Mouse (Mus musculus): ENCODE data around the gene Atg5. TPM values are rescaled to one million over a fixed set of nuclear protein-coding genes. Genes with fewer than 3 reads are reported as not detected.

Atg5 gene
- total and polyA plus RNA-seq, 2 experiments from 2014 or later: 20.0 to 25.2 TPM

DNA sequence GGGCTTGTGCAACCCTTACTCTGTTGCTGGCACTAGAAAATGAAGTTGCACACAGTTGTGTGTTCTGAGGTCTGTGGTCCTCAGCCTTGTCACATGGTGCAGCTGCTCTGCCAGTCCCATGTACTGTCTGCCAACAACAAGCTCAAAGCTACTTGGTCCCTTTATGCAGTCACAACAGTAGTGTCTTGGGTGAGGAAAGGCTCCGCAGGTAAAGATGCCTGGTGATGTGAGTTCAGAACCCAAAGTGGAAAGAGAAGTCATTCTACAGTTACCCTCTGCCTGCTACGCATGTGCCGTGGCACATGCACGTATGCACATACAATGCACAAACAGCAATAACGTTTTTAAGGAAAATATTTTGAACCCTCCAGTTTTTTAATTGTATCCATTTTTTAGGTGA is 88.5 kb downstream of the Atg5 start:
- Histone ChIP-seq H3K9ac (replicated peaks; ENCODE audit: low read depth, low read length) (no peak overlapping the region), H3K36me3 (replicated peaks; ENCODE audit: control insufficient read depth, insufficient read depth, low read length) (no peaks in the 10 kb centered on the region), H3K4me2 (ENCODE audit: low read depth, low read length) (no peak overlapping the region), H3K4me3 (ENCODE audit: low read depth, low read length) (no peak overlapping the region), H3K27ac (ENCODE audit: low read depth) (no peak overlapping the region), H3K9me3 (replicated peaks; ENCODE audit: control insufficient read depth, low read length) (no peaks in the 10 kb centered on the region), H3K4me1 (ENCODE audit: control insufficient read depth, insufficient read depth) (0 out of 2 replicates have a peak, but pooled peaks cover 4% of the 10 kb centered on the region), H3K27me3 (ENCODE audit: control insufficient read depth, insufficient read depth, low read length) (no peaks in the 10 kb centered on the region)
- ATAC-seq (ENCODE audit: insufficient read depth, low read depth) (no peak), DNase-seq (ENCODE audit: low spot score) (no peak)
- WGBS: 94% methylated on average over 5 of the region's 5 CpGs
- TF ChIP-seq EP300 (IDR thresholded peaks at IDR 0.05; ENCODE audit: low read depth): no peak

GRCm38 (mm10) chr10:44357316-44357715 is 89.2 kb downstream of the Atg5 start:
- DNase-seq (ENCODE audit: low spot score) (no peak), ATAC-seq (ENCODE audit: insufficient read depth, low read depth) (no peak)
- Histone ChIP-seq H3K9me3 (replicated peaks; ENCODE audit: control insufficient read depth, low read length) (no peaks in the 10 kb centered on the region), H3K9ac (replicated peaks; ENCODE audit: low read depth, low read length) (no peak overlapping the region), H3K4me2 (ENCODE audit: low read depth, low read length) (no peak overlapping the region), H3K4me1 (ENCODE audit: control insufficient read depth, insufficient read depth) (0 out of 2 replicates have a peak, but pooled peaks cover 4% of the 10 kb centered on the region), H3K4me3 (ENCODE audit: low read depth, low read length) (no peak overlapping the region), H3K27ac (ENCODE audit: low read depth) (no peak overlapping the region), H3K27me3 (ENCODE audit: control insufficient read depth, insufficient read depth, low read length) (no peaks in the 10 kb centered on the region), H3K36me3 (replicated peaks; ENCODE audit: control insufficient read depth, insufficient read depth, low read length) (no peaks in the 10 kb centered on the region)
- TF ChIP-seq CTCF (IDR thresholded peaks at IDR 0.05; ENCODE audit: low read depth) (no peak), EP300 (IDR thresholded peaks at IDR 0.05; ENCODE audit: low read depth) (no peak)
- 36% methylated on average over 13 of the region's 13 CpGs for WGBS

DNA sequence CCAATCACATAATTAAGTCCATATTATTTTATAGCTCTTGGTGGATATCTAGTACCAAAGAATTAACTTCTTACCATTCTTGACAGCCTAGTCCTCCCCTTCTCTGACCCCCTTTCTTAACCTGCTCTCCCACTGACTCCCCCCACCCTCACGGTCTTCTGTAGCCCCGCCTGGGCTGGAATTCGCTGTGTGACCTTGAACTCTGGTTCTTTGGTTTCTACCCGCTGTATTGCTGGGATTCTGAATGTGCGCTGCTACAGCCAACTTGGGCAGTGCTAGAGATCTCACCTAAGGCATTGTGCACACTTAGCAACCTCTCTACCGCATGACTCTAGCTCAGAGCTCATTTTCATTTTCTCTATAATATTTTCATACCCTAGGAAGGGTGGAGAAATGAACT is 90.7 kb downstream of the Atg5 start:
- 0 out of 2 replicates have a peak, but pooled peaks cover 4% of the 10 kb centered on the region for H3K4me1 ChIP-seq (ENCODE audit: control insufficient read depth, insufficient read depth)
- ATAC-seq (ENCODE audit: insufficient read depth, low read depth) (no peak), DNase-seq (ENCODE audit: low spot score) (no peak)
- H3K27ac ChIP-seq (ENCODE audit: low read depth): no peak overlapping the region
- no peak overlapping the region for H3K4me2 ChIP-seq (ENCODE audit: low read depth, low read length)
- 68% methylated on average over 6 of the region's 6 CpGs for WGBS
- no peaks in the 10 kb centered on the region for H3K9me3 ChIP-seq (replicated peaks; ENCODE audit: control insufficient read depth, low read length)
- H3K9ac ChIP-seq (replicated peaks; ENCODE audit: low read depth, low read length): no peak overlapping the region
- TF ChIP-seq EP300 (IDR thresholded peaks at IDR 0.05; ENCODE audit: low read depth) (no peak), CTCF (IDR thresholded peaks at IDR 0.05; ENCODE audit: low read depth) (no peak)
- H3K27me3 ChIP-seq (ENCODE audit: control insufficient read depth, insufficient read depth, low read length): no peaks in the 10 kb centered on the region
- no peak overlapping the region for H3K4me3 ChIP-seq (ENCODE audit: low read depth, low read length)
- H3K36me3 ChIP-seq (replicated peaks; ENCODE audit: control insufficient read depth, insufficient read depth, low read length): no peaks in the 10 kb centered on the region

DNA sequence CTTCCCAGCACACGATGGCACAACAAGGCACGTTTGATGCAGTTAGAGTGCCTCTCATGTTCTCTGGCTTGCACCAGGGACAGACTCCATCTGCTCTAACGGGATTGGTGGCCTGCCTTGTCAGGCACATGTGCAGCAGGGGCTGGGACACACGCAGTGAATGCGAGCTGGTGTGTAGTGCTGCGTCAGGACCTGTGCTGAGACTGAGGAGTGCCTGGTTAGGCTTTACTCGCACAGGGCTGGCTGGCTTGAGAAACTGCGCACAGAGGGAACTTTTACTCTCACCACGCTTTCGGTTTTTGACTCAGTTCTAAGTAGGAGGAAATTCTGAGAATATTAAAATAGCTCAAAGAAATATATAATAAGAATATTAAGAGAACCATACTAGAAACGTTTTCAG is 92.5 kb downstream of the Atg5 start:
- no peak overlapping the region for H3K9ac ChIP-seq (replicated peaks; ENCODE audit: low read depth, low read length)
- H3K4me1 ChIP-seq (ENCODE audit: control insufficient read depth, insufficient read depth): 0 out of 2 replicates have a peak, but pooled peaks cover 4% of the 10 kb centered on the region
- no peak overlapping the region for H3K4me3 ChIP-seq (ENCODE audit: low read depth, low read length)
- no peak overlapping the region for H3K4me2 ChIP-seq (ENCODE audit: low read depth, low read length)
- DNase-seq (ENCODE audit: low spot score): no peak
- TF ChIP-seq CTCF (IDR thresholded peaks at IDR 0.05; ENCODE audit: low read depth) (no peak), EP300 (IDR thresholded peaks at IDR 0.05; ENCODE audit: low read depth) (no peak)
- H3K27me3 ChIP-seq (ENCODE audit: control insufficient read depth, insufficient read depth, low read length): no peaks in the 10 kb centered on the region
- no peaks in the 10 kb centered on the region for H3K36me3 ChIP-seq (replicated peaks; ENCODE audit: control insufficient read depth, insufficient read depth, low read length)
- WGBS: 76% methylated on average over 11 of the region's 11 CpGs
- no peak for ATAC-seq (ENCODE audit: insufficient read depth, low read depth)
- no peaks in the 10 kb centered on the region for H3K9me3 ChIP-seq (replicated peaks; ENCODE audit: control insufficient read depth, low read length)
- H3K27ac ChIP-seq (ENCODE audit: low read depth): no peak overlapping the region

GRCm38 (mm10) chr10:44362435-44362834 is 94.3 kb downstream of the Atg5 start:
- Histone ChIP-seq H3K4me3 (ENCODE audit: low read depth, low read length) (no peak overlapping the region), H3K27me3 (ENCODE audit: control insufficient read depth, insufficient read depth, low read length) (no peaks in the 10 kb centered on the region)

DNA sequence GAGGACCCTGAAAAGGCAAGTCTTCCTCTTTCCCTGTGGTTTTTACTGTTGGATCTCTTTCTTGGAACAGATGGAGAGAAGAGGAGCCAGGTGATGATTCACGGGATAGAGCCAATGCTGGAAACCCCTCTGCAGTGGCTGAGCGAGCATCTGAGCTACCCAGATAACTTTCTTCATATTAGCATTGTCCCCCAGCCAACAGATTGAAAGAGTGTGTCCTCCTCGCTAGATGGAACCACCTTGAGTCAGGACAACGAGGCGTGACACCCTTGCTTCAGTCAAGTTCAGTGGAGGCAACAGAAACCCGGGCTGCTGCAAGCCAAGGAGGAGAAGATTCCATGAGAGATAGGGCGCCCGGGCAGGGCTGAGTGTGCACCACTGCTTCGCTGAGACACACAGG is 94.7 kb downstream of the Atg5 start:
- Histone ChIP-seq H3K9ac (replicated peaks; ENCODE audit: low read depth, low read length) (no peak overlapping the region), H3K27ac (ENCODE audit: low read depth) (no peak overlapping the region), H3K27me3 (ENCODE audit: control insufficient read depth, insufficient read depth, low read length) (no peaks in the 10 kb centered on the region), H3K4me1 (ENCODE audit: control insufficient read depth, insufficient read depth) (no peaks in the 10 kb centered on the region), H3K9me3 (replicated peaks; ENCODE audit: control insufficient read depth, low read length) (no peaks in the 10 kb centered on the region), H3K36me3 (replicated peaks; ENCODE audit: control insufficient read depth, insufficient read depth, low read length) (no peaks in the 10 kb centered on the region), H3K4me2 (ENCODE audit: low read depth, low read length) (no peak overlapping the region), H3K4me3 (ENCODE audit: low read depth, low read length) (no peak overlapping the region)
- TF ChIP-seq CTCF (IDR thresholded peaks at IDR 0.05; ENCODE audit: low read depth): no peak
- no peak for TF ChIP-seq EP300 (IDR thresholded peaks at IDR 0.05; ENCODE audit: low read depth)
- ATAC-seq (ENCODE audit: insufficient read depth, low read depth) (no peak), DNase-seq (ENCODE audit: low spot score) (no peak)
- 82% methylated on average over 9 of the region's 9 CpGs for WGBS

More at GRCm38 (mm10) chr10:44362435-44362834, 94.3 kb downstream of the Atg5 start:
- no peak for DNase-seq (ENCODE audit: low spot score)
- WGBS: 88% methylated on average over 5 of the region's 5 CpGs
- ATAC-seq (ENCODE audit: insufficient read depth, low read depth): no peak
- 0 out of 2 replicates have a peak, but pooled peaks cover 1% of the 10 kb centered on the region for H3K4me1 ChIP-seq (ENCODE audit: control insufficient read depth, insufficient read depth)
- TF ChIP-seq CTCF (IDR thresholded peaks at IDR 0.05; ENCODE audit: low read depth) (no peak), EP300 (IDR thresholded peaks at IDR 0.05; ENCODE audit: low read depth) (no peak)
- no peak overlapping the region for H3K9ac ChIP-seq (replicated peaks; ENCODE audit: low read depth, low read length)
- H3K4me2 ChIP-seq (ENCODE audit: low read depth, low read length): no peak overlapping the region
- no peaks in the 10 kb centered on the region for H3K36me3 ChIP-seq (replicated peaks; ENCODE audit: control insufficient read depth, insufficient read depth, low read length)
- H3K9me3 ChIP-seq (replicated peaks; ENCODE audit: control insufficient read depth, low read length): no peaks in the 10 kb centered on the region
- no peak overlapping the region for H3K27ac ChIP-seq (ENCODE audit: low read depth)

Measured in heart, postnatal 0 days (tissue).